Mouse (Mus musculus): Measurements from ENCODE around the gene Pcsk5. TPM values are rescaled to one million over a fixed set of nuclear protein-coding genes. Genes with fewer than 3 reads are reported as not detected.

Pcsk5 gene
- total RNA-seq, 4 experiments from 2014 or later: 179 to 277 (median 199) TPM

- DNase-seq: no peak
These were observed 444.6 kb downstream of the Pcsk5 start for GRCm38 (mm10) chr19:17392866-17393265.

DNA sequence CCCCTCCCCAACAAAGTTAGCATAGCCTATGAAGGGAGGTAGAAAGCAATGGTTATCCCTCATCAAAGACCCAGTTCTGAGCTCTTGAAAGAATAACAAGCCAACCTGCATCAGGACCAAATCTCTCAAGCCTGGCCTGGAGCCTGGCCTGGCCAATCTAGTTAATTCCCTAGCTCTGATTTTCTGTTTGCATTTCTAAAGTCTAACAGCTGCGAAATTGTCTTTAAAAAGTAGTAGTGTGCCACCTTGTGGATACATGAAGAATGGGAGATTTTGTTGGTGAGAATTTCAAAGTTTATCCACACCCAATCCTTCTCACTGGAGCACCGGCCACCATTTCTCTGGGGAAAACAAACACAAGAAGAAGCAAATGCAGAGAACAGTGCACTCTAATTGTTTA is 449.0 kb downstream of the Pcsk5 start:
- DNase-seq: no peak

GRCm38 (mm10) chr19:17386424-17386823 is 451.0 kb downstream of the Pcsk5 start:
- DNase-seq: no peak

- DNase-seq: no peak
These were observed 452.0 kb downstream of the Pcsk5 start for GRCm38 (mm10) chr19:17385426-17385825.

GRCm38 (mm10) chr19:17385022-17385421 is 452.4 kb downstream of the Pcsk5 start:
- DNase-seq: no peak

- DNase-seq: no peak
These were observed 454.5 kb downstream of the Pcsk5 start for GRCm38 (mm10) chr19:17382807-17383397.
